Mouse (Mus musculus) heart, adult 2 months (tissue): ENCODE results near the gene Comtd1. TPM values are rescaled to one million over a fixed set of nuclear protein-coding genes. Genes with fewer than 3 reads are reported as not detected.

Experiments used
- DNase-seq, 2 experiments: peaks; one replicate each; pipeline ENCODE4 v3.0.0; 2021
- H3K27ac ChIP-seq: fragments of 200-600 bp; 2 replicates; pipeline ENCODE4 v1.8.1; 2022
- H3K27me3 ChIP-seq: fragments of 200-500 bp; 2 replicates; pipeline ENCODE4 v1.6.1; 2012; ENCODE audit warnings: mild to moderate bottlenecking, low read length, inconsistent platforms, mixed read lengths; ENCODE audit not compliant: control insufficient read depth, insufficient read depth
- H3K36me3 ChIP-seq: fragments of 200-500 bp; 2 replicates; pipeline ENCODE4 v1.6.1; 2012; ENCODE audit warnings: low read length, inconsistent platforms; ENCODE audit not compliant: control insufficient read depth, insufficient read depth
- H3K4me1 ChIP-seq: fragments of 200-500 bp; 2 replicates; pipeline ENCODE4 v1.6.1; 2011; ENCODE audit warnings: low read length; ENCODE audit not compliant: control insufficient read depth, insufficient read depth
- H3K4me3 ChIP-seq: fragments of 200-600 bp; 2 replicates; pipeline ENCODE4 v1.8.1; 2022
- H3K79me2 ChIP-seq: fragments of 200-500 bp; replicated peaks from 2 replicates; pipeline ENCODE4 v1.6.1; 2012; ENCODE audit warnings: mild to moderate bottlenecking, inconsistent platforms, low read length, moderate library complexity, mixed read lengths; ENCODE audit not compliant: control insufficient read depth, insufficient read depth
- H3K9ac ChIP-seq: fragments of 200-500 bp; 2 replicates; pipeline ENCODE4 v1.6.1; 2012; ENCODE audit warnings: low read depth, mild to moderate bottlenecking, control low read depth, inconsistent platforms, low read length, mixed read lengths
- CTCF ChIP-seq: fragments of 200-600 bp; IDR thresholded peaks from 2 replicates; pipeline ENCODE4 v1.8.1; 2022; ENCODE audit warnings: antibody characterized with exemption, mild to moderate bottlenecking, moderate library complexity
- EP300 ChIP-seq: fragments of 200-500 bp; IDR thresholded peaks from 2 replicates; pipeline ENCODE4 v1.6.1; 2011; ENCODE audit warnings: low read depth, low read length, control low read depth; ENCODE audit not compliant: insufficient read depth
- POLR2A ChIP-seq: fragments of 200-500 bp; IDR thresholded peaks from 2 replicates; pipeline ENCODE4 v1.6.1; 2011; ENCODE audit warnings: mild to moderate bottlenecking, low read depth, low read length, control low read depth; ENCODE audit not compliant: insufficient read depth
- WGBS: fragments of 180-500 bp; shearing (Covaris S2); methylation state at CpG from one replicate; pipeline ENCODE4 v1.1.7; 2018; 5-methylcytosine and 5-hydroxymethylcytosine counted together
- intact Hi-C: fragments of 180-260 bp; cut with DNase I; formaldehyde crosslinking; loops from one replicate; pipeline ENCODE4 v1.15.1; 2025
- polyA plus RNA-seq: library from polyadenylated mRNA; depleted of rRNA; stranded (reverse); fragments of >200 nt; gene quantifications from 2 replicates; pipeline ENCODE4 v1.2.3, GENCODE M21; 2012
- total RNA-seq, 2 experiments: library from RNA; stranded (reverse); gene quantifications; 2 replicates each; pipeline ENCODE4 v1.2.3; 2021

Comtd1 gene
- total and polyA plus RNA-seq, 3 experiments: 5.6 to 10.2 (median 8.3) TPM

DNA sequence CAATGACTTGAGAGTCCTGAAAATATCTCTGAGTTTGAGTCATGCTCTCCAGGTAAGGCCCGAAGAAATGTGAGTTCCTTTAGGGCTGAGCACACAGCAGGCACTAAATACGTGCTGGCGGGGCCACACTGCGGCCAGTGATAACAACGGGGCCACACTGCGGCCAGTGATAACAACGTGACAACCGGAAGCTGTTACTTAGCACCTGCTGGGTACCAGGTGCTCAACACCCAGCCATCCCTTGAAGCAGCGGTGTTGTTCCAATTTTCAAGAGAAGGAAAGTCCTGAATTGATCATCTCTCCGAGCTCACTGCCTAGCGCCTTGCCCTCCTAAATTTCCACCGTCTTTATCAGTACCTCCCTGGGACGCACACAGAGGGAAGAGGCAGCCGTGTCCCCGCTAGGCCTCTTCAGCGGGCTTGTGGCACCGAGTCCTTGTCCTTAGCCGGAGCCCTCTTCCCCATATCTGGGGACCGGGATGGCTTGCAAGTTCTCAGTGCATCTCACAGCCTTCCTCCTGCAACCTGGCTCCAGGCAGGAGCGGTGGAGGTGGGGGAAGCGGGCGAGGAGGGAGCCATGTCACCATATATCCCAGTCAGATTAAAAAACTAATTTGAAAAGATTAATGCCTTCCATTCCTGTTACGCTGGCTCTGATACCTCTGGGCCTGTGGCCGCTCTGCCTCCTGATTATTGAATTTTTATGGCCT, 1.8 kb upstream of the Comtd1 start:
- 79% methylated on average over 24 of the region's 24 CpGs for WGBS
- no peak for DNase-seq
- H3K4me1 ChIP-seq: peaks cover 17% of the 10 kb centered on the region
- no peak overlapping the region for H3K27ac ChIP-seq
- no peak overlapping the region for H3K4me3 ChIP-seq
- H3K36me3 ChIP-seq: no peaks in the 10 kb centered on the region
- H3K9ac ChIP-seq: no peak overlapping the region
- intact Hi-C loops: no loop called here
- TF ChIP-seq CTCF (no peak), EP300 (no peak), POLR2A (no peak)
- H3K27me3 ChIP-seq: no peaks in the 10 kb centered on the region
- no peaks in the 10 kb centered on the region for H3K79me2 ChIP-seq

DNA sequence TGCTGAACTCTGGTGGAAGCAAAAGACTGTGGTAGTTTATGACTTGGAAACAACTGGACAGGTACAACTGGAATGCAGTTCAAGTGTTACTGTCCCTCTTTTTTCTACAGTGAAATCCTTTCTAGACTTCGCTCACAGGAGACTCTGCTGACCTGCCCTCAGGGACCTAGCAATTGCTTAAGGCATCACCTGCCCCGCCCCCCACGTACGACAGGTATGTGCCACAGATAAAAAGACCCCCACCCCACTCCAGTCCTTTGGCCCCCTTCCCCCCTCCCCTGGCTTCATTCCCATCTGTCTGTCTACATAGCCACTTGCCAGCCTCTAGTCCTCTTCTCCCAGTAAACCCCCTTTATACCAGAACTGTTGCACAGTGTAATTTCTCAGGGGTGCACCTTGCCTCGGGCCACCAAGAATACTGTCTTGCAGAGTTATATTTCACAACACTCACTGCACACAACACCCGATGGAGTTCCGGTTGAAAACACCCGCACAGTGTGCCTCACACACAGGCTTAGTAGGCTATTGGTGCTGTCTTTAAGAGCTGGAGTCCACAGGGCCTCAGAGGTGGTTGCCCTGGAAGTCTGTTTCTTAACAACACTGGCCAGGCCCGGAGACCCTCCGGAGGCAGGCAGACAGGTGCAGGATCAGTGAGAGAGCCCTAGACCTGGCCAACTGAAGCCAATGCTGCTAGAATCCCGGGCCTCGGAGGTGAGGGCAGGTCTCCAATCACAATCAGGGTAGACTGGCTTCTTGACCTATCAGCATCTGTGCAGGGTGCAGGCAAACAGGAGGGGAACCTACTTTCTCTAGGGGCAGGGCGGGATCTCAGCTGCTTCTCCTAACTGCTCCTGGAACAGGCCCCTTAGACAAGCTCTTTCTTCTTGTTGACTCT, 994 bp upstream of the Comtd1 start:
- Histone ChIP-seq H3K79me2 (no peaks in the 10 kb centered on the region), H3K36me3 (no peaks in the 10 kb centered on the region), H3K27ac (no peak overlapping the region), H3K4me1 (peaks cover 17% of the 10 kb centered on the region), H3K27me3 (no peaks in the 10 kb centered on the region), H3K9ac (no peak overlapping the region), H3K4me3 (no peak overlapping the region)
- TF ChIP-seq EP300 (no peak), POLR2A (no peak), CTCF (no peak)
- DNase-seq: no peak
- intact Hi-C loops: loop anchor here (10.0 kb wide), 1 partner anchor 95 kb away; the partner anchor contains the start of genes Dusp13 and Samd8
- WGBS: 84% methylated on average over 13 of the region's 13 CpGs

DNA sequence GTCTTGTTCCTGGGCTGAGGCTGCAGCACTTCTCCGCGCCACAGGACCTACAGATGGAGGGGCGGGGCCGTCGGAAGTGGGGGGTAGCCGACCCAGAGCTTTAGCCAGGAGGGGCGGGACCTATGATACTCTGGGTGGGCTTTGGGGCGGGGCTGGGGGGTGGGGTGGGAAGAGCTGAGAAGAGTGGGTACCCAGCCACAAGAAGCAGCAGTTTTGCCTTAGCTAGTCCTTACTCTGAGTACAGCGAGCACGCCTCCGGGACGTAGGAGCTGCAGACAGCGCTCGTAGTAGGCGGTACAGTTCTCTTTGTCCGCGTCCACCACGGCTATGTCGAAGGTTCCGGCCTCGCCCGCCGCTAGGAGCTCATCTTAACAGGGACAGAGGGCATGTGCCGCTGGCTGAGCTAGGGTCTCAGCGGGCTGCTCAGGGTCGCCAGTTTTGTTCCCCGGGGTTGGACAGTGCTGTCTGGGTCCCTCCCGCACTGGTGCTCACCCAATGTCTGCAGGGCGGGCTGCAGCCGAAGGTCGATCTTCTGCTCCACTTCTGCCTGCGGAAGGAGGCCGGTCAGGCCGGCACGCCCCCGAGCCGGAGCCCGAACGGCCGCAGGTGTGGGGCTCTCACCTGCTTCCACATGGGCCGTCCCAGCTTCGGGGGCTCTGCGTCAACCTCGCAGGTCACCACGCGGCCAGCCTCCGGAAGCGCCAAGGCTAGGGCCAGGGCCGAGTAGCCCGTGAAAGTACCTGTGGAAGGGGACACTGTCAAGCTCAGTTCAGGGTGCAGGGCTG, 1.2 kb downstream of the Comtd1 start:
- Histone ChIP-seq H3K4me3 (peak overlapping the region; percentile 71), H3K79me2 (no peaks in the 10 kb centered on the region), H3K36me3 (peaks cover 6% of the 10 kb centered on the region), H3K4me1 (peaks cover 8% of the 10 kb centered on the region), H3K27me3 (no peaks in the 10 kb centered on the region), H3K27ac (peak overlapping the region; percentile 74), H3K9ac (peak overlapping the region; percentile 86)
- TF ChIP-seq POLR2A (0 out of 2 replicates have a peak, but pooled peaks have one; percentile 31), CTCF (no peak)
- peak; percentile 42 to 48 for DNase-seq
- 1% methylated on average over 50 of the region's 50 CpGs for WGBS
- intact Hi-C loops: loop anchor here (1.0 to 10.0 kb wide), 3 partner anchors 12 to 93 kb away; partner anchors contain the start of genes Dusp13 and Samd8

DNA sequence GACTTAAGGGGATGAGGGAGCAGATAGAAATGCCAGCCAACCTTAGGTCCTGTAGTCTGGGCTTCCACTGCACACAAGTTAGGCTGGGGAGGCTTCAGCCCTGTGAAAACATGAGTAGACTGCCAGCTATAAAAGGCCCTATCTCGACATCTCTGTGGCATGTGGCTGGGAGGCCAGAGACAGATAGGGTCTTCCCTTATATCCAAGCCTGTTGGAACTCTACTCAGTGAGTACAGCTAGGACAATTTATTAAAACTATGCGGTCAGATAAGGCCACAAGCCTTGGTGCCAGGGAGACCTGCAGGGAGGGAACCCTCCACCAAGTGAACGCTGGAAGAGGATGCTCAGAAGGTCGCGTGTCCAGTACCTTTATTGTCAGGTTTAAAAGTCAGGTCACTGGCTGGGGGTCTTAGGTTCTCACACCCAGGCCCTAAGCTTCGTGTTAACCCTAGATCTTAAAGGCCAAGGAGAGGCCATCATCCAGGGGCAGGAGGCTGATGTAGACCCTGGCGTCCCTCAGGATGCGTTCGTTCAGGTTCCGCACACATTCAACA, 1.9 kb downstream of the Comtd1 start:
- Histone ChIP-seq H3K9ac (no peak overlapping the region), H3K36me3 (peaks cover 13% of the 10 kb centered on the region), H3K4me3 (no peak overlapping the region), H3K79me2 (no peaks in the 10 kb centered on the region), H3K27ac (no peak overlapping the region), H3K27me3 (no peaks in the 10 kb centered on the region), H3K4me1 (peaks cover 6% of the 10 kb centered on the region)
- TF ChIP-seq CTCF (no peak), EP300 (0 out of 2 replicates have a peak, but pooled peaks have one; percentile 8), POLR2A (no peak)
- no peak for DNase-seq
- intact Hi-C loops: loop anchor here (10.0 kb wide), 1 partner anchor 92 kb away; the partner anchor contains the start of genes Dusp13 and Samd8
- 31% methylated on average over 10 of the region's 10 CpGs for WGBS

DNA sequence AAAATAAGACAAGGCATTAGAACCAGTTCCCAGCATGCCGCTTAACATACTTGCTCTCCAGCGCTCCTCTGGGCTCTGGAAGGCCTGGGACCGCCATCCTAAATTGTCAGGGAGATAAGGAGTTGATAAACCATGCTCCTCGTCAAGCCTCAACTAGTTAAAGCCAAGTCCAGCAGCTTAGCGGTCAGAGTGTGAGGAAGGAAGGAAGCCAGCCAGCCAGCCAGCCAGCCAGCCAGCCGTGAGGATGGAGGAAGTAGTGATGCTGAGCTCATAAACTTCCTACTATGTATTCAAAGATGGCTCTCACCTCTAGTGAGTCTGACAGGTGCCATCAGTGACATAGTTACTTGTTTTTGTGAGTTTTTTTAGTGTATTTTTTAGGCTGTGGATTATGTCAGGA, 5.5 kb downstream of the Comtd1 start:
- Histone ChIP-seq H3K27me3 (no peaks in the 10 kb centered on the region), H3K4me1 (peaks cover 11% of the 10 kb centered on the region), H3K27ac (no peak overlapping the region), H3K36me3 (peaks cover 31% of the 10 kb centered on the region), H3K9ac (no peak overlapping the region), H3K79me2 (peaks cover 3% of the 10 kb centered on the region; the same call in 1 of the 2 replicates), H3K4me3 (no peak overlapping the region)
- no peak for DNase-seq
- TF ChIP-seq EP300 (no peak), CTCF (no peak), POLR2A (no peak)
- WGBS: 16% methylated on average over 6 of the region's 6 CpGs
- intact Hi-C loops: loop anchor here (10.0 kb wide), 1 partner anchor 88 kb away; the partner anchor contains the start of genes Dusp13 and Samd8
